Mouse (Mus musculus): ENCODE measurements around the gene Smarca2. TPM values are rescaled to one million over a fixed set of nuclear protein-coding genes. Genes with fewer than 3 reads are reported as not detected.
A peak's percentile ranks its signal among the peaks of the same experiment; 100 is the strongest.
"Not testable (repeated sequence)": the region's sequence is repeated elsewhere in the genome, so short reads cannot be mapped to it uniquely, and the experiment has no call there.

Gene Smarca2
- polyA plus RNA-seq, 1 experiment from 2014 or later, result 25.5 TPM

- peaks cover 5% of the 10 kb centered on the region; the same call in 1 of the 2 replicates for H3K27me3 ChIP-seq (ENCODE audit: insufficient read depth, poor library complexity, severe bottlenecking)
- H3K4me1 ChIP-seq (replicated peaks), result peaks cover 10% of the 10 kb centered on the region
- H3K27ac ChIP-seq, result peak overlapping the region; percentile 1; the same call in 1 of the 2 replicates
- no peaks in the 10 kb centered on the region for H3K9me3 ChIP-seq
- no peak for DNase-seq (ENCODE audit: low spot score)
- H3K4me3 ChIP-seq, result no peak overlapping the region
- no peaks in the 10 kb centered on the region for H3K36me3 ChIP-seq
- 88% methylated on average over 13 of the region's 13 CpGs for WGBS
Observed at GRCm38 (mm10) chr19:26640556-26640955, 35.7 kb downstream of the Smarca2 start.

- Histone ChIP-seq H3K27ac (no peak overlapping the region), H3K27me3 (ENCODE audit: insufficient read depth, poor library complexity, severe bottlenecking) (peaks cover 5% of the 10 kb centered on the region; the same call in 1 of the 2 replicates), H3K4me3 (no peak overlapping the region), H3K36me3 (no peaks in the 10 kb centered on the region), H3K9me3 (no peaks in the 10 kb centered on the region), H3K4me1 (replicated peaks) (peaks cover 10% of the 10 kb centered on the region)
- no peak for DNase-seq (ENCODE audit: low spot score)
- WGBS, result 89% methylated on average over 10 of the region's 10 CpGs
Observed at GRCm38 (mm10) chr19:26641269-26641668, 36.4 kb downstream of the Smarca2 start.

- Histone ChIP-seq H3K4me3 (no peak overlapping the region), H3K36me3 (no peaks in the 10 kb centered on the region), H3K27ac (no peak overlapping the region), H3K9me3 (no peaks in the 10 kb centered on the region), H3K4me1 (replicated peaks) (peaks cover 10% of the 10 kb centered on the region), H3K27me3 (ENCODE audit: insufficient read depth, poor library complexity, severe bottlenecking) (peaks cover 5% of the 10 kb centered on the region; the same call in 1 of the 2 replicates)
- DNase-seq (ENCODE audit: low spot score), result no peak
- 53% methylated on average over 4 of the region's 4 CpGs for WGBS
Observed at GRCm38 (mm10) chr19:26643011-26643410, 38.2 kb downstream of the Smarca2 start.

- WGBS, result 84% methylated on average over 4 of the region's 4 CpGs
- Histone ChIP-seq H3K27me3 (ENCODE audit: insufficient read depth, poor library complexity, severe bottlenecking) (peaks cover 5% of the 10 kb centered on the region; the same call in 1 of the 2 replicates), H3K4me3 (no peak overlapping the region), H3K36me3 (no peaks in the 10 kb centered on the region), H3K27ac (no peak overlapping the region), H3K9me3 (no peaks in the 10 kb centered on the region), H3K4me1 (replicated peaks) (peaks cover 10% of the 10 kb centered on the region)
- no peak for DNase-seq (ENCODE audit: low spot score)
Observed at GRCm38 (mm10) chr19:26643936-26644335, 39.1 kb downstream of the Smarca2 start.

- no peaks in the 10 kb centered on the region for H3K36me3 ChIP-seq
Observed at GRCm38 (mm10) chr19:26645016-26645415, 40.2 kb downstream of the Smarca2 start.

GRCm38 (mm10) chr19:26646128-26646527, 41.3 kb downstream of the Smarca2 start:
- Histone ChIP-seq H3K27me3 (ENCODE audit: insufficient read depth, poor library complexity, severe bottlenecking) (peaks cover 5% of the 10 kb centered on the region; the same call in 1 of the 2 replicates), H3K27ac (no peak overlapping the region), H3K36me3 (no peaks in the 10 kb centered on the region), H3K9me3 (no peaks in the 10 kb centered on the region), H3K4me3 (no peak overlapping the region), H3K4me1 (replicated peaks) (0 out of 2 replicates have a peak, but pooled peaks cover 4% of the 10 kb centered on the region)
- 53% methylated on average over 2 of the region's 2 CpGs for WGBS
- no peak for DNase-seq (ENCODE audit: low spot score)

More at GRCm38 (mm10) chr19:26645016-26645415, 40.2 kb downstream of the Smarca2 start:
- Histone ChIP-seq H3K4me3 (no peak overlapping the region), H3K9me3 (no peaks in the 10 kb centered on the region), H3K27ac (no peak overlapping the region), H3K4me1 (replicated peaks) (peaks cover 10% of the 10 kb centered on the region), H3K27me3 (ENCODE audit: insufficient read depth, poor library complexity, severe bottlenecking) (peaks cover 5% of the 10 kb centered on the region; the same call in 1 of the 2 replicates)
- WGBS, result 84% methylated on average over 3 of the region's 3 CpGs
- DNase-seq (ENCODE audit: low spot score), result no peak

- Histone ChIP-seq H3K9me3 (no peaks in the 10 kb centered on the region), H3K27me3 (ENCODE audit: insufficient read depth, poor library complexity, severe bottlenecking) (no peaks in the 10 kb centered on the region)
- 89% methylated on average over 7 of the region's 7 CpGs for WGBS
Observed at GRCm38 (mm10) chr19:26650585-26651273, 45.9 kb downstream of the Smarca2 start.

GRCm38 (mm10) chr19:26658324-26658723, 53.5 kb downstream of the Smarca2 start:
- H3K9me3 ChIP-seq, result no peaks in the 10 kb centered on the region
- WGBS, result 80% methylated on average over 7 of the region's 7 CpGs
- no peaks in the 10 kb centered on the region for H3K36me3 ChIP-seq
- no peak overlapping the region for H3K4me3 ChIP-seq
- H3K27me3 ChIP-seq (ENCODE audit: insufficient read depth, poor library complexity, severe bottlenecking), result no peaks in the 10 kb centered on the region
- H3K4me1 ChIP-seq (replicated peaks), result no peaks in the 10 kb centered on the region
- DNase-seq (ENCODE audit: low spot score), result no peak
- no peak overlapping the region for H3K27ac ChIP-seq

More at GRCm38 (mm10) chr19:26650585-26651273, 45.9 kb downstream of the Smarca2 start:
- no peaks in the 10 kb centered on the region for H3K4me1 ChIP-seq (replicated peaks)
- H3K4me3 ChIP-seq, result no peak overlapping the region
- H3K36me3 ChIP-seq, result no peaks in the 10 kb centered on the region
- DNase-seq (ENCODE audit: low spot score), result no peak
- H3K27ac ChIP-seq, result no peak overlapping the region

GRCm38 (mm10) chr19:26659976-26660375, 55.1 kb downstream of the Smarca2 start:
- Histone ChIP-seq H3K27me3 (ENCODE audit: insufficient read depth, poor library complexity, severe bottlenecking) (no peaks in the 10 kb centered on the region), H3K36me3 (no peaks in the 10 kb centered on the region), H3K4me1 (replicated peaks) (no peaks in the 10 kb centered on the region), H3K9me3 (no peaks in the 10 kb centered on the region), H3K27ac (no peak overlapping the region), H3K4me3 (no peak overlapping the region)
- DNase-seq (ENCODE audit: low spot score), result no peak
- whole genome bisulfite sequencing, result 82% methylated on average over 5 of the region's 5 CpGs

GRCm38 (mm10) chr19:26661198-26661597, 56.3 kb downstream of the Smarca2 start:
- Histone ChIP-seq H3K36me3 (no peaks in the 10 kb centered on the region), H3K4me1 (replicated peaks) (no peaks in the 10 kb centered on the region), H3K27ac (no peak overlapping the region), H3K9me3 (no peaks in the 10 kb centered on the region), H3K27me3 (ENCODE audit: insufficient read depth, poor library complexity, severe bottlenecking) (no peaks in the 10 kb centered on the region), H3K4me3 (no peak overlapping the region)
- 95% methylated on average over 3 of the region's 3 CpGs for WGBS
- no peak for DNase-seq (ENCODE audit: low spot score)

- H3K27ac ChIP-seq, result no peak overlapping the region
- H3K4me3 ChIP-seq, result no peak overlapping the region
- no peaks in the 10 kb centered on the region for H3K27me3 ChIP-seq (ENCODE audit: insufficient read depth, poor library complexity, severe bottlenecking)
- no peaks in the 10 kb centered on the region for H3K9me3 ChIP-seq
- no peak for DNase-seq (ENCODE audit: low spot score)
- no peaks in the 10 kb centered on the region for H3K4me1 ChIP-seq (replicated peaks)
- WGBS, result 89% methylated on average over 5 of the region's 5 CpGs
- H3K36me3 ChIP-seq, result no peaks in the 10 kb centered on the region
Observed at GRCm38 (mm10) chr19:26666303-26666702, 61.5 kb downstream of the Smarca2 start.

- no peak for DNase-seq (ENCODE audit: low spot score)
- Histone ChIP-seq H3K27me3 (ENCODE audit: insufficient read depth, poor library complexity, severe bottlenecking) (no peaks in the 10 kb centered on the region), H3K4me1 (replicated peaks) (peaks cover 4% of the 10 kb centered on the region; the same call in 1 of the 2 replicates), H3K4me3 (no peak overlapping the region), H3K9me3 (no peaks in the 10 kb centered on the region), H3K27ac (no peak overlapping the region), H3K36me3 (no peaks in the 10 kb centered on the region)
- WGBS, result 94% methylated on average over 6 of the region's 6 CpGs
Observed at GRCm38 (mm10) chr19:26670089-26670488, 65.2 kb downstream of the Smarca2 start.

GRCm38 (mm10) chr19:26671413-26671812, 66.6 kb downstream of the Smarca2 start:
- not testable (repeated sequence) for H3K9me3 ChIP-seq; H3K4me1 ChIP-seq (replicated peaks); H3K27ac ChIP-seq; H3K36me3 ChIP-seq; H3K27me3 ChIP-seq (ENCODE audit: insufficient read depth, poor library complexity, severe bottlenecking); H3K4me3 ChIP-seq; DNase-seq (ENCODE audit: low spot score)

Data from hindbrain, embryonic 10.5 days (tissue).